Mouse (Mus musculus): Measurements from ENCODE around the gene Gm9268. TPM values are rescaled to one million over a fixed set of nuclear protein-coding genes. Genes with fewer than 3 reads are reported as not detected.

Gm9268 gene
- polyA plus RNA-seq (2014; fragmentation: Illumina TruSeq; extraction: RNeasy Lipid Tissue Mini Kit (QIAGEN cat#74804); ENCODE audit: insufficient read depth, low read depth, low replicate concordance), result not detected

GRCm38 (mm10) chr7:43018465-43018864 is at the start of gene Gm9268:
Gene Gm9268, plus strand, starts transcription at chr7:43018765.

Other genes starting within 250 kb of the Gm9268 start
- not detected for gene Vmn2r62, start 225.2 kb upstream of the Gm9268 start, polyA plus RNA-seq (2014; fragmentation: Illumina TruSeq; extraction: RNeasy Lipid Tissue Mini Kit (QIAGEN cat#74804); ENCODE audit: insufficient read depth, low read depth, low replicate concordance)
- gene Gm2381, start 151.5 kb upstream of the Gm9268 start, polyA plus RNA-seq (2014; fragmentation: Illumina TruSeq; extraction: RNeasy Lipid Tissue Mini Kit (QIAGEN cat#74804); ENCODE audit: insufficient read depth, low read depth, low replicate concordance), result not detected
- gene Vmn2r63, start 84.9 kb upstream of the Gm9268 start, polyA plus RNA-seq (2014; fragmentation: Illumina TruSeq; extraction: RNeasy Lipid Tissue Mini Kit (QIAGEN cat#74804); ENCODE audit: insufficient read depth, low read depth, low replicate concordance), result not detected
- gene Zfp936, start 95.5 kb downstream of the Gm9268 start, polyA plus RNA-seq (2014; fragmentation: Illumina TruSeq; extraction: RNeasy Lipid Tissue Mini Kit (QIAGEN cat#74804); ENCODE audit: insufficient read depth, low read depth, low replicate concordance), result not detected

Measured in lung, adult 10 weeks (tissue).